Mouse (Mus musculus) limb, embryonic 12.5 days (tissue): Measurements from ENCODE around the gene Rassf7. TPM values are rescaled to one million over a fixed set of nuclear protein-coding genes. Genes with fewer than 3 reads are reported as not detected.
A peak's percentile ranks its signal among the peaks of the same experiment; 100 is the strongest.
"Not testable (repeated sequence)": the region's sequence is repeated elsewhere in the genome, so short reads cannot be mapped to it uniquely, and the experiment has no call there.

ENCODE experiments used
- ATAC-seq: fragments of 200-750 bp; cut with Nextera tagmentation; 2 replicates; pipeline ENCODE4 v1.8.0; 2017; ENCODE audit warnings: low read depth, moderate TSS enrichment; ENCODE audit not compliant: insufficient number of reproducible peaks, insufficient read depth, low FRiP score, low TSS enrichment
- H3K27ac ChIP-seq: fragments of 300-500 bp; sonication (generic); 2 replicates; pipeline ENCODE4 v1.5.1; 2016; ENCODE audit warnings: mild to moderate bottlenecking, moderate library complexity
- H3K27me3 ChIP-seq: fragments of 300-500 bp; sonication (generic); 2 replicates; pipeline ENCODE4 v1.6.1; 2016; ENCODE audit warnings: mild to moderate bottlenecking, moderate library complexity
- H3K36me3 ChIP-seq: fragments of 300-500 bp; sonication (generic); 2 replicates; pipeline ENCODE4 v1.6.1; 2016; ENCODE audit warnings: mild to moderate bottlenecking, moderate library complexity
- H3K4me1 ChIP-seq: fragments of 300-500 bp; sonication (generic); replicated peaks from 2 replicates; pipeline ENCODE4 v1.6.1; 2016
- H3K4me2 ChIP-seq: fragments of 300-500 bp; sonication (generic); 2 replicates; pipeline ENCODE4 v1.6.1; 2016; ENCODE audit warnings: mild to moderate bottlenecking, moderate library complexity
- H3K4me3 ChIP-seq: fragments of 300-500 bp; sonication (generic); replicated peaks from 2 replicates; pipeline ENCODE4 v1.5.1; 2016; ENCODE audit warnings: mild to moderate bottlenecking
- H3K9ac ChIP-seq: fragments of 300-500 bp; sonication (generic); replicated peaks from 2 replicates; pipeline ENCODE4 v1.6.1; 2016; ENCODE audit warnings: mild to moderate bottlenecking, moderate library complexity
- H3K9me3 ChIP-seq: fragments of 300-500 bp; sonication (generic); 2 replicates; pipeline ENCODE4 v1.6.1; 2016; ENCODE audit warnings: mild to moderate bottlenecking, moderate library complexity
- WGBS: fragments of 180-500 bp; shearing (Covaris S2); methylation state at CpG from one replicate; pipeline ENCODE4 v1.1.7; 2016; 5-methylcytosine and 5-hydroxymethylcytosine counted together
- polyA plus RNA-seq: library from polyadenylated mRNA; unstranded; fragments of >200 nt; fragmentation: Nextera tagmentation; extraction: Ambion mirVana; gene quantifications from 2 replicates; pipeline ENCODE4 v1.2.1, GENCODE M21; 2016

Gene Rassf7
- polyA plus RNA-seq, 1 experiment from 2014 or later, result 39.1 TPM

DNA sequence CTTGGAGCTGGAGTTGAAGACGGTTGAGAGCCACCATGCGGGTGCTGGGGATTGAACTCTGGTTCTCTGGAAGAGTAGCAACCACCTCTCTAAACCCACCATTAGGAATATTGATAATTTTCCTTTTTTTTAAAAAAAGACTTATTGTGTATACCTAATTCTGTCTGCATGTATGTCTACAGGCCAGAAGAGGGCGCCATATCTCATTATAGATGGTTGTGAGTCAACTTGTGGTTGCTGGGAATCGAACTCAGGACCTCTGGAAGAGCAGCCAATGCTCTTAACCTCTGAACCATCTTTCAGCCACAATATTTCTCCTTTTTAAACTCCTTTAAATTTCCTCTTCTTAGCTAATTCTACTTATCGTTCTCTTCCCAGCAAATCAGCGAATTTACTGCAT lies 10.9 kb downstream of the Rassf7 start:
- H3K9me3 ChIP-seq, result no peaks in the 10 kb centered on the region
- H3K36me3 ChIP-seq, result peaks cover 11% of the 10 kb centered on the region
- no peak overlapping the region for H3K4me3 ChIP-seq
- no peaks in the 10 kb centered on the region for H3K27me3 ChIP-seq
- no peak overlapping the region for H3K9ac ChIP-seq
- 82% methylated on average over 6 of the region's 6 CpGs for WGBS
- H3K27ac ChIP-seq, result no peak overlapping the region
- ATAC-seq, result no peak
- no peak overlapping the region for H3K4me2 ChIP-seq
- peaks cover 23% of the 10 kb centered on the region for H3K4me1 ChIP-seq

DNA sequence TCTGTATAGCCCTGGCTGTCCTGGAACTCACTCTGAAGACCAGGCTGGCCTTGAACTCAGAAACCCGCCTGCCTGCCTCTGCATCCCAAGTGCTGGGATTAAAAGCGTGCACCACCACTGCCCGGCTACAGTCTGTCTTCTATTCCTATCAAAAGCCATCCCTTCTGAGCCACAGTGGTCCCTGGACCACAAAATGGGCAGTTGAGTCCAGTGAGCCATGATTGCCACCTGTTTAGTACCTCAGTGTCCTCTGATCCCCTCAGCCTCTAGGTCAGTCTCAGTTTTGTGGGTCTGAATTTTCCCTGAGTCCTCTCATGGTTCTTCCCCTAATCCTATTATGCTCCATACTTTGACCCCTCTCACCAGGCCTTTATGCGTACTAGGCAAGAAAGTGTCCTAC lies 12.1 kb downstream of the Rassf7 start:
- peaks cover 24% of the 10 kb centered on the region for H3K36me3 ChIP-seq
- peak overlapping the region; percentile 92 for H3K4me2 ChIP-seq
- peak overlapping the region; percentile 99; the same call in 1 of the 2 replicates for H3K4me3 ChIP-seq
- 82% methylated on average over 4 of the region's 4 CpGs for WGBS
- H3K27ac ChIP-seq, result no peak overlapping the region
- no peaks in the 10 kb centered on the region for H3K9me3 ChIP-seq
- H3K9ac ChIP-seq, result peak overlapping the region; percentile 87; the same call in 1 of the 2 replicates
- 0 out of 2 replicates have a peak, but pooled peaks have one; percentile 17 for ATAC-seq
- H3K27me3 ChIP-seq, result no peaks in the 10 kb centered on the region
- peaks cover 15% of the 10 kb centered on the region for H3K4me1 ChIP-seq

DNA sequence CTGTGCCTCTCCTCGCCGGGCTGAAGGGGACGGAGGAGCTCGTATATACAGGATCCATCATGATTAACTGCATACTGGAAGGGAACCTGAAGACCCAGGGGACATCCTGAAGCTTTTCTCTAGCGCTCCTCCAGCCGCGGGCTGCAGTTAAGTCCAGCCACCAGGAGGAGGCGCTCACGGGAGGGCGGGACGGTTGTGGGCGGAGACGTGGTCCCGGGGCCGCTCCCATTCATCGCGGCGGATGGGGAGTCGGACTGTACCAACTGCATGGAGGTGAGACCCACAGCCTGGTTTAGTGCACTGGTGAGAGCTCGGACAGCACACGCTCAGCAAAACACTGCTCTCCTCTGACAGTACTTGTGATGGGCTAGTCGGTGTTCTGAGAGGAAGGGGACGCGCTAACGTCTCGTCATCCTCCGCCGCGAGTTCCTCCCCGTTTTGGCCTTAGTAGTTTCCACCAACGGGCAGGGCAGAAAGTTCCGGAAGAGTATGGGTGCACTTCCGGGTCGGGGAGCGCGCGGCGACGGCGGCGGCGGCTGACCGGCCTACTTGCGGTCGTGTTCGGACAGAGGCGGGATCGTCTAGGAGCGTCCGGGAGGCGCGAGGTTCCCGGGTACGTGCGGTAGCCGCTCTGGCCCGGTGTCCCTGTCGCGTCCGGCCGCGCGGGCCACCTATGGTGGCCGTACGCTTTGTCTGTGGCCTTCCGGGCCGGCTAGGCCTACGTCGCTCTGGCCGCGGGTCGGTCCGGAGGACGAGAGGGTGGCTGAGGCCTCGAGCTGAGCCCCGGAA lies 12.8 kb downstream of the Rassf7 start, which contains the start of gene Phrf1:
Gene Phrf1 (plus strand): TSS at position 506 of the 789 bp plus-strand sequence.
- Histone ChIP-seq H3K4me3 (peak within 1 kb of the TSS; percentile 99), H3K9ac (peak within 1 kb of the TSS; percentile 87), H3K9me3 (no peaks in the 10 kb centered on the region), H3K27me3 (no peaks in the 10 kb centered on the region), H3K4me2 (peak within 1 kb of the TSS; percentile 92), H3K4me1 (peaks cover 15% of the 10 kb centered on the region), H3K27ac (peak within 1 kb of the TSS; percentile 94), H3K36me3 (peaks cover 30% of the 10 kb centered on the region)
- peak; percentile 94 for ATAC-seq
- under 1% methylated on average over 76 of the region's 76 CpGs for WGBS

- no peaks in the 10 kb centered on the region for H3K9me3 ChIP-seq
- no peaks in the 10 kb centered on the region for H3K27me3 ChIP-seq
- WGBS, result 65% methylated on average over 6 of the region's 6 CpGs
- H3K9ac ChIP-seq, result peak overlapping the region; percentile 87
- ATAC-seq, result no peak
- peak overlapping the region; percentile 99 for H3K4me3 ChIP-seq
- H3K36me3 ChIP-seq, result peaks cover 43% of the 10 kb centered on the region
- peak overlapping the region; percentile 92 for H3K4me2 ChIP-seq
- peaks cover 15% of the 10 kb centered on the region for H3K4me1 ChIP-seq
- no peak overlapping the region for H3K27ac ChIP-seq
Observed at GRCm38 (mm10) chr7:141229702-141230101, 14.0 kb downstream of the Rassf7 start.

- peaks cover 51% of the 10 kb centered on the region for H3K36me3 ChIP-seq
- H3K4me1 ChIP-seq, result peaks cover 15% of the 10 kb centered on the region
- no peak overlapping the region for H3K4me3 ChIP-seq
- peak overlapping the region; percentile 7 for H3K4me2 ChIP-seq
- H3K9me3 ChIP-seq, result no peaks in the 10 kb centered on the region
- H3K27ac ChIP-seq, result no peak overlapping the region
- no peaks in the 10 kb centered on the region for H3K27me3 ChIP-seq
- ATAC-seq, result no peak
- 0 out of 2 replicates have a peak overlapping the region, but pooled peaks have one; percentile 4 for H3K9ac ChIP-seq
- 92% methylated on average over 4 of the region's 4 CpGs for WGBS
Observed at GRCm38 (mm10) chr7:141230570-141230969, 14.9 kb downstream of the Rassf7 start.

- peaks cover 15% of the 10 kb centered on the region for H3K4me1 ChIP-seq
- ATAC-seq, result no peak
- WGBS, result 93% methylated on average over 3 of the region's 3 CpGs
- peaks cover 56% of the 10 kb centered on the region for H3K36me3 ChIP-seq
- H3K27me3 ChIP-seq, result no peaks in the 10 kb centered on the region
- no peak overlapping the region for H3K27ac ChIP-seq
- no peak overlapping the region for H3K4me3 ChIP-seq
- H3K9ac ChIP-seq, result no peak overlapping the region
- H3K4me2 ChIP-seq, result no peak overlapping the region
- H3K9me3 ChIP-seq, result no peaks in the 10 kb centered on the region
Observed at GRCm38 (mm10) chr7:141231111-141231510, 15.5 kb downstream of the Rassf7 start.

DNA sequence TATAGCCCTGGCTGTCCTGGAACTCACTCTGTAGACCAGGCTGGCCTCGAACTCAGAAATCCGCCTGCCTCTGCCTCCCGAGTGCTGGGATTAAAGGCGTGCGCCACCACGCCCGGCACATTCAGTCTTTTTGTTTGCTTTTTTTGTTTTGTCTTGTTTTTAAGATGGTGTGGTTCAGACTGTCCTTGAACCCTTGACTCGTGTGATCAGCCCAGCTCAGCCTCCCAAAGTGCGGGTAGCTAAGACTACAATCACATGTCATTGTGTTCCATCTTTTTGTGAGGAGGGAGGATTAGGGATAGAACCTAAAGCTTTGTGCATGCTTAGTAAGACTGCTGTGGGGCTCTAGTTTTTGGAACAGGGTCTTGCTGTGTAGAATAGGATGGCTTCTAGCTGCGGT lies 15.9 kb downstream of the Rassf7 start:
- Histone ChIP-seq H3K9ac (no peak overlapping the region), H3K4me3 (no peak overlapping the region), H3K27me3 (no peaks in the 10 kb centered on the region), H3K4me2 (no peak overlapping the region), H3K27ac (no peak overlapping the region), H3K36me3 (peaks cover 59% of the 10 kb centered on the region), H3K9me3 (no peaks in the 10 kb centered on the region), H3K4me1 (peaks cover 15% of the 10 kb centered on the region)
- WGBS, result 96% methylated on average over 10 of the region's 10 CpGs
- no peak for ATAC-seq

GRCm38 (mm10) chr7:141250486-141250885 lies 34.8 kb downstream of the Rassf7 start:
- 91% methylated on average over 4 of the region's 4 CpGs for WGBS
- peaks cover 97% of the 10 kb centered on the region for H3K36me3 ChIP-seq
- H3K4me3 ChIP-seq, H3K9ac ChIP-seq, H3K4me2 ChIP-seq, H3K27me3 ChIP-seq, ATAC-seq, H3K4me1 ChIP-seq, H3K9me3 ChIP-seq, H3K27ac ChIP-seq: not testable (repeated sequence)

- H3K4me3 ChIP-seq, result no peak overlapping the region
- no peaks in the 10 kb centered on the region for H3K9me3 ChIP-seq
- 92% methylated on average over 10 of the region's 10 CpGs for WGBS
- H3K36me3 ChIP-seq, result peaks cover 97% of the 10 kb centered on the region
- H3K27ac ChIP-seq, result no peak overlapping the region
- H3K4me2 ChIP-seq, result no peak overlapping the region
- no peak overlapping the region for H3K9ac ChIP-seq
- ATAC-seq, result no peak
- H3K27me3 ChIP-seq, result no peaks in the 10 kb centered on the region
- H3K4me1 ChIP-seq, result no peaks in the 10 kb centered on the region
Observed at GRCm38 (mm10) chr7:141256159-141256558, 40.5 kb downstream of the Rassf7 start.

- Histone ChIP-seq H3K9me3 (no peaks in the 10 kb centered on the region), H3K4me1 (peaks cover 15% of the 10 kb centered on the region; the same call in 1 of the 2 replicates), H3K27ac (no peak overlapping the region), H3K4me3 (no peak overlapping the region), H3K27me3 (peaks cover 4% of the 10 kb centered on the region; the same call in 1 of the 2 replicates), H3K4me2 (no peak overlapping the region), H3K9ac (no peak overlapping the region), H3K36me3 (peaks cover 79% of the 10 kb centered on the region)
- WGBS, result 85% methylated on average over 3 of the region's 3 CpGs
- no peak for ATAC-seq
Observed at GRCm38 (mm10) chr7:141261480-141261879, 45.8 kb downstream of the Rassf7 start.

GRCm38 (mm10) chr7:141263640-141264039 lies 48.0 kb downstream of the Rassf7 start:
- no peak overlapping the region for H3K27ac ChIP-seq
- no peak overlapping the region for H3K4me2 ChIP-seq
- H3K4me3 ChIP-seq, result no peak overlapping the region
- peaks cover 17% of the 10 kb centered on the region; the same call in 1 of the 2 replicates for H3K4me1 ChIP-seq
- no peak for ATAC-seq
- no peaks in the 10 kb centered on the region for H3K9me3 ChIP-seq
- peaks cover 58% of the 10 kb centered on the region for H3K36me3 ChIP-seq
- no peak overlapping the region for H3K9ac ChIP-seq
- 85% methylated on average over 13 of the region's 13 CpGs for WGBS
- H3K27me3 ChIP-seq, result peaks cover 4% of the 10 kb centered on the region; the same call in 1 of the 2 replicates
